Mouse (Mus musculus) hindbrain, postnatal 0 days (tissue): ENCODE data around the gene Klk1b16. TPM values are rescaled to one million over a fixed set of nuclear protein-coding genes. Genes with fewer than 3 reads are reported as not detected.
"Not testable (repeated sequence)": the region's sequence is repeated elsewhere in the genome, so short reads cannot be mapped to it uniquely, and the experiment has no call there.

ENCODE experiments used
- ATAC-seq: fragments of 200-750 bp; cut with Nextera tagmentation; 2 replicates; pipeline ENCODE4 v1.8.0; 2017; ENCODE audit warnings: mild to moderate bottlenecking, moderate TSS enrichment, moderate library complexity
- DNase-seq: peaks from one replicate; pipeline ENCODE4 v3.0.0-alpha.2; 2015; ENCODE audit warnings: low spot score
- H3K27ac ChIP-seq: fragments of 300-500 bp; sonication (generic); 2 replicates; pipeline ENCODE4 v1.5.1; 2014; ENCODE audit warnings: mild to moderate bottlenecking
- H3K27me3 ChIP-seq: fragments of 300-500 bp; sonication (generic); 2 replicates; pipeline ENCODE4 v1.6.1; 2014; ENCODE audit warnings: low read length, mixed read lengths; ENCODE audit not compliant: insufficient read depth
- H3K36me3 ChIP-seq: fragments of 300-500 bp; sonication (generic); 2 replicates; pipeline ENCODE4 v1.6.1; 2014; ENCODE audit warnings: low read length, mixed read lengths; ENCODE audit not compliant: insufficient read depth
- H3K4me1 ChIP-seq: fragments of 300-500 bp; sonication (generic); 2 replicates; pipeline ENCODE4 v1.6.1; 2014; ENCODE audit warnings: antibody characterized with exemption, low read length, mixed read lengths; ENCODE audit not compliant: insufficient read depth
- H3K4me2 ChIP-seq: fragments of 300-500 bp; sonication (generic); 2 replicates; pipeline ENCODE4 v1.6.1; 2014; ENCODE audit warnings: low read depth, mild to moderate bottlenecking, low read length, moderate library complexity, mixed read lengths
- H3K4me3 ChIP-seq: fragments of 300-500 bp; sonication (generic); 2 replicates; pipeline ENCODE4 v1.5.1; 2014; ENCODE audit warnings: low read length
- H3K9ac ChIP-seq: fragments of 300-500 bp; sonication (generic); replicated peaks from 2 replicates; pipeline ENCODE4 v1.6.1; 2014; ENCODE audit warnings: mild to moderate bottlenecking, low read length, moderate library complexity, mixed read lengths
- H3K9me3 ChIP-seq: fragments of 300-500 bp; sonication (generic); 2 replicates; pipeline ENCODE4 v1.6.1; 2016; ENCODE audit warnings: low read length, mixed read lengths
- CTCF ChIP-seq: IDR thresholded peaks from 2 replicates; pipeline ENCODE4 v1.5.1; 2016; ENCODE audit warnings: antibody characterized with exemption, control low read depth, low read depth
- WGBS: fragments of 180-500 bp; shearing (Covaris S2); extraction: QIAGEN DNeasy Blood & Tissue Kit; methylation state at CpG from one replicate; pipeline ENCODE4 v1.1.7; 2014; 5-methylcytosine and 5-hydroxymethylcytosine counted together
- polyA plus RNA-seq: library from polyadenylated mRNA; unstranded; fragments of >200 nt; fragmentation: Nextera tagmentation; extraction: Ambion mirVana; gene quantifications from 2 replicates; pipeline ENCODE4 v1.2.1, GENCODE M21; 2015
- total RNA-seq: library from RNA; depleted of rRNA; stranded (reverse); fragments of >200 nt; gene quantifications from 2 replicates; pipeline ENCODE4 v1.2.3, GENCODE M21; 2014; rRNA removed

The Klk1b16 gene
- total RNA-seq: not detected in 2 replicates
- polyA plus RNA-seq: not detected in 2 replicates

- H3K9me3 ChIP-seq: no peaks in the 10 kb centered on the region
- TF ChIP-seq CTCF: no peak
- no peaks in the 10 kb centered on the region for H3K27me3 ChIP-seq
- DNase-seq: no peak
- no peak within 1 kb of the TSS for H3K4me3 ChIP-seq
- H3K9ac ChIP-seq: no peak within 1 kb of the TSS
- no peaks in the 10 kb centered on the region for H3K4me1 ChIP-seq
- no peak within 1 kb of the TSS for H3K4me2 ChIP-seq
- 94% methylated on average over 3 of the region's 3 CpGs for WGBS
- no peak within 1 kb of the TSS for H3K27ac ChIP-seq
- ATAC-seq: no peak
- H3K36me3 ChIP-seq: no peaks in the 10 kb centered on the region
These were observed at the start of gene Klk1b16 for GRCm38 (mm10) chr7:44136467-44136866. Klk1b16 (plus strand) TSS chr7:44136767.

GRCm38 (mm10) chr7:44096111-44096510 lies 40.5 kb upstream of the Klk1b16 start:
- WGBS: 77% methylated on average over 1 of the region's 1 CpGs

GRCm38 (mm10) chr7:44102028-44102427 lies 34.5 kb upstream of the Klk1b16 start, which contains the start of gene Klk1b21:
Klk1b21 (plus strand) TSS chr7:44102328.
- not testable (repeated sequence) for H3K4me2 ChIP-seq, H3K9me3 ChIP-seq, ATAC-seq, H3K27me3 ChIP-seq, H3K36me3 ChIP-seq, H3K4me3 ChIP-seq, DNase-seq, H3K27ac ChIP-seq, H3K4me1 ChIP-seq, H3K9ac ChIP-seq
- 73% methylated on average over 3 of the region's 3 CpGs for WGBS

More at GRCm38 (mm10) chr7:44096111-44096510, 40.5 kb upstream of the Klk1b16 start:
- Histone ChIP-seq H3K4me3 (no peak overlapping the region), H3K4me1 (no peaks in the 10 kb centered on the region), H3K27ac (no peak overlapping the region), H3K27me3 (no peaks in the 10 kb centered on the region), H3K9me3 (no peaks in the 10 kb centered on the region), H3K9ac (no peak overlapping the region), H3K4me2 (no peak overlapping the region), H3K36me3 (no peaks in the 10 kb centered on the region)
- ATAC-seq (no peak), DNase-seq (no peak)
- no peak for TF ChIP-seq CTCF

- no peaks in the 10 kb centered on the region for H3K9me3 ChIP-seq
- H3K9ac ChIP-seq: no peak within 1 kb of the TSS
- ATAC-seq: no peak
- no peak within 1 kb of the TSS for H3K27ac ChIP-seq
- no peak within 1 kb of the TSS for H3K4me3 ChIP-seq
- no peak for TF ChIP-seq CTCF
- no peaks in the 10 kb centered on the region for H3K27me3 ChIP-seq
- H3K4me1 ChIP-seq: no peaks in the 10 kb centered on the region
- H3K36me3 ChIP-seq: no peaks in the 10 kb centered on the region
- WGBS: 75% methylated on average over 4 of the region's 4 CpGs
- DNase-seq: no peak
- no peak within 1 kb of the TSS for H3K4me2 ChIP-seq
These were observed 24.2 kb upstream of the Klk1b16 start, which contains the start of gene Klk1b22 for GRCm38 (mm10) chr7:44112373-44112772. Klk1b22 (plus strand) TSS chr7:44112673.

- H3K4me1 ChIP-seq: no peaks in the 10 kb centered on the region
- no peaks in the 10 kb centered on the region for H3K36me3 ChIP-seq
- no peak overlapping the region for H3K9ac ChIP-seq
- DNase-seq: no peak
- no peak for TF ChIP-seq CTCF
- H3K27ac ChIP-seq: no peak overlapping the region
- no peak overlapping the region for H3K4me2 ChIP-seq
- no peaks in the 10 kb centered on the region for H3K27me3 ChIP-seq
- no peak overlapping the region for H3K4me3 ChIP-seq
- no peaks in the 10 kb centered on the region for H3K9me3 ChIP-seq
- ATAC-seq: no peak
- WGBS: 89% methylated on average over 6 of the region's 6 CpGs
These were observed 13.1 kb upstream of the Klk1b16 start for GRCm38 (mm10) chr7:44123445-44123844.

- no peaks in the 10 kb centered on the region for H3K36me3 ChIP-seq
- no peak overlapping the region for H3K27ac ChIP-seq
- no peak overlapping the region for H3K4me3 ChIP-seq
- H3K9ac ChIP-seq: no peak overlapping the region
- no peak overlapping the region for H3K4me2 ChIP-seq
- H3K9me3 ChIP-seq: no peaks in the 10 kb centered on the region
- DNase-seq: no peak
- H3K4me1 ChIP-seq: no peaks in the 10 kb centered on the region
- ATAC-seq: no peak
- TF ChIP-seq CTCF: no peak
- WGBS: 43% methylated on average over 9 of the region's 9 CpGs
- no peaks in the 10 kb centered on the region for H3K27me3 ChIP-seq
These were observed 42.9 kb downstream of the Klk1b16 start for GRCm38 (mm10) chr7:44179299-44180045.

- H3K4me1 ChIP-seq, H3K9ac ChIP-seq: not testable (repeated sequence)
These were observed 49.9 kb downstream of the Klk1b16 start for GRCm38 (mm10) chr7:44186516-44186915.

GRCm38 (mm10) chr7:44187936-44188335 lies 51.4 kb downstream of the Klk1b16 start, which contains the start of gene Klk1b24:
Klk1b24 (plus strand) TSS chr7:44188236.
- H3K36me3 ChIP-seq, H3K9ac ChIP-seq, ATAC-seq, DNase-seq, H3K27ac ChIP-seq, H3K4me1 ChIP-seq, H3K4me2 ChIP-seq, H3K27me3 ChIP-seq, H3K9me3 ChIP-seq, H3K4me3 ChIP-seq: not testable (repeated sequence)

More at GRCm38 (mm10) chr7:44186516-44186915, 49.9 kb downstream of the Klk1b16 start:
- H3K36me3 ChIP-seq, H3K4me3 ChIP-seq, H3K9me3 ChIP-seq, H3K4me2 ChIP-seq, DNase-seq, H3K27ac ChIP-seq, H3K27me3 ChIP-seq, ATAC-seq: not testable (repeated sequence)
- WGBS: 76% methylated on average over 8 of the region's 8 CpGs
